Mouse (Mus musculus) heart, postnatal 0 days (tissue): ENCODE data around the gene Ugt1a6a.
"Not testable (repeated sequence)": the region's sequence is repeated elsewhere in the genome, so short reads cannot be mapped to it uniquely, and the experiment has no call there.

Experiments
- CTCF ChIP-seq: IDR thresholded peaks from 2 replicates; pipeline ENCODE4 v1.5.1; 2016; ENCODE audit warnings: antibody characterized with exemption, control low read depth, low read depth
- EP300 ChIP-seq: IDR thresholded peaks from 2 replicates; pipeline ENCODE4 v1.6.1; 2016; ENCODE audit warnings: antibody characterized with exemption, low read depth

DNA sequence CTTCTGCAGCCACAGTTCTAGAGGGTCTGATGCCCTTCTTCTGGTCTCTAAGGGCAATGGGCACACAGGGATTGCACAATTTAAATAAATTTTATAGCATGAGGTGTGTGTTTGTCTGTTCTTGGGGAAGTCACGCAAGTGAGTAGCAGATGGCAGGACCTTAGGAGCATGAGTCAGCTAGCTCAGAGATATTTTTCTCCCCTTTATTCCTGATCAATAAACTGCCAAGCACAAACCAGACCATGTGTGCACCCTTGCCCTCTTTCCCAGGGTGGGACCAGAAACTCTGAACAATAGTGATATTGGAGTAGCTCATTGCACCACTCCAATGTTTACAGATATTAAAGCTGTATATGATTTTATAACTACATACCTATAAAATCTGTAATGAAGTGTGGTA lies 4.4 kb upstream of the Ugt1a6a start:
- not testable (repeated sequence) for TF ChIP-seq CTCF, EP300
